In the genomic region with DNA sequence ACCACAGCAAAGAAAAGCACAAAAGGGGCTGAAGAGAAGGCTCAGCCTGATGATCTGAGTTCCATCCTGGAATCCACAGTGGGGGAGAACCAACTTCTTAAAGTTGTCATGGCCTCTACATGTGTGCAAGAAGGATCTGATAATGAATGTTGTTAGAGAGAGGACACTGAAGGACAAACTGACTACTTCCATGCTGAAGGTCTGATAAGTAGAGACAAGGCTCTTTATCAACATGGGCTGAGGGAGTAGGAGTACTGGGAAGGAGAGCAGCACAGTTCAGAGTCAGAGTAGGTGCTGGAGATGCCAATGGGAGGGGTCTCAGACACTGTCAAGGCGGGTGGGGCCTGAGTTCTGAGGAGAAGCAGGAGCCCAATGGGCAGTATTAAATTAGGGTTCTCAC, we compare ENCODE assay signal across 23 mouse cellular contexts. TPM values are rescaled to one million over a fixed set of nuclear protein-coding genes. Genes with fewer than 3 reads are reported as not detected.
"Had no signal": no experiment of that assay in that cellular context is flagged by ENCODE, and none has a peak within 500 bp of the region (broad histone marks: within the 10 kb centered on the region; RNA-seq: fewer than 3 reads in every experiment).

No protein-coding gene starts in this region.

- H3K4me3 ChIP-seq: neural tube, embryonic 15.5 days; stomach, embryonic 15.5 days had no signal

- H3K4me2 ChIP-seq: neural tube, embryonic 15.5 days; stomach, embryonic 15.5 days had no signal

- H3K9me3 ChIP-seq: neural tube, embryonic 15.5 days; stomach, embryonic 15.5 days had no signal

- H3K9ac ChIP-seq: neural tube, embryonic 15.5 days; stomach, embryonic 15.5 days had no signal

- H3K4me1 ChIP-seq: neural tube, embryonic 15.5 days; stomach, embryonic 15.5 days had no signal

- H3K27me3 ChIP-seq: neural tube, embryonic 15.5 days; stomach, embryonic 15.5 days had no signal

- DNase-seq: retina, postnatal 1 day; right cerebral cortex, adult 18-20 months; right cerebral cortex, postnatal 14 days; right cerebral cortex, postnatal 25 days; right cerebral cortex, postnatal 4 days; spleen, adult 18-20 months; thymus, adult 18-20 months; thymus, adult 2 months; thymus, postnatal 14 days; thymus, postnatal 25 days; thymus, postnatal 36 days; thymus, postnatal 4 days had no signal

- H3K27ac ChIP-seq: neural tube, embryonic 15.5 days; stomach, embryonic 15.5 days; stomach, postnatal 0 days had no signal

RNA-seq across cellular contexts. Expression of gene Avp, which starts 13.2 kb away (rescaled TPM):
- total RNA-seq: neutrophil, adult 5-6 weeks had no signal
- polyA plus RNA-seq: neural tube, embryonic 15.5 days; small intestine, adult 2 months; spleen, adult 2 months; stomach, embryonic 14.5 days; stomach, embryonic 15.5 days; stomach, embryonic 16.5 days; testis, adult 2 months; urinary bladder, adult 2 months had no signal

RNA-seq across cellular contexts. Expression of gene Oxt, which starts 19.6 kb away (rescaled TPM):
- total RNA-seq: neutrophil, adult 5-6 weeks had no signal
- polyA plus RNA-seq: neural tube, embryonic 14.5 days; neural tube, embryonic 15.5 days; small intestine, adult 2 months; stomach, embryonic 14.5 days; stomach, embryonic 15.5 days; stomach, embryonic 16.5 days; stomach, postnatal 0 days; testis, adult 2 months; urinary bladder, adult 2 months had no signal
